Mouse (Mus musculus) hindlimb bud, embryonic 11.5 days (tissue): ENCODE results near the gene Tbc1d10c.

Source experiments
- DNase-seq: peaks from one replicate; pipeline ENCODE4 v3.0.0-alpha.2; 2012; ENCODE audit warnings: low read depth, low spot score; ENCODE audit errors: extremely low spot score

The Tbc1d10c gene

DNA sequence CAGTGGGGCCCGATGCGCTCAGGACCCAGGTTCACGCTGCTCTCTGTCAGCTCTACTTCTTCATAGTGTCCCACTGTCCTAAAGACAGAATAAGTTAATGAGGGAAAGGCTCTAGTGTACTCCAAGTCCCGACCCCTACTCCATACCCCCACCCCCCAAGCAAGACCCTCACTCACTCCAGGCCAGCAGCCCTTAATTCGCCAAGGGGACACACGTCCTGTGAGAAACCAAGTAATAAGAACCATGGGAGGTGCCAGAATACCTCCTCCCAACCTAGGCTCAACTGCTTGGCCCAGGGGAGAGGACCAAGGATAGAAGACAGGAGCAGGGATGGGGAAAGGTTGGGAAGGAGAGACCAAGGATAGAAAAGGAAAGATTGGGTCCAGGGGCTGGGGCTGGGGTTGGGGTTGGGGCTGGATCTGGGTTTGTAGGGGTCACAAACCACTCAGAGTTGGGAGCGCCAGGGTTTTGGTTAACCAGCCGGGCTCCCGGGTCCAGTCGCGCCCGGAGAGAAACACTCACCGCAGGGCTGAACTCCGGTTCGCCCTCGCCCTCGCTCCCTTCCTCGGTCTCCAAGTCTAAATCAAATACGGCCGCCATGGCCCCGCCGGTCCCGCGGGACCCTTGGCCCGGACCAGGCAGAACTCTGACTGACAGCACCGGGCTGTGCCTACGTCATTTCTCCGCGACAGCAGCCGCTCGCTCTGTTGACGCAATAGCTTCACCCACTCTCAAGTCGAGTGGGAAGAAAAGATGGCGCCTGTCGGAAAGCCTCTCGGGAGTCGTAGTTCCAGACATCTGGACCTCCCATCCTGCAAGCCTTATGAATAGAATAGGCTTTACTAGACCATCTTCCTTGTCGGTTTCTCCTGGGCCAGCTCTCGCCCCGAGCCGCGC lies 28.2 kb downstream of the Tbc1d10c start, which contains the start of gene Rps6kb2:
Gene Rps6kb2 (minus strand): TSS at position 709 of the 897 bp plus-strand sequence.
- DNase-seq = peak; percentile 86

DNA sequence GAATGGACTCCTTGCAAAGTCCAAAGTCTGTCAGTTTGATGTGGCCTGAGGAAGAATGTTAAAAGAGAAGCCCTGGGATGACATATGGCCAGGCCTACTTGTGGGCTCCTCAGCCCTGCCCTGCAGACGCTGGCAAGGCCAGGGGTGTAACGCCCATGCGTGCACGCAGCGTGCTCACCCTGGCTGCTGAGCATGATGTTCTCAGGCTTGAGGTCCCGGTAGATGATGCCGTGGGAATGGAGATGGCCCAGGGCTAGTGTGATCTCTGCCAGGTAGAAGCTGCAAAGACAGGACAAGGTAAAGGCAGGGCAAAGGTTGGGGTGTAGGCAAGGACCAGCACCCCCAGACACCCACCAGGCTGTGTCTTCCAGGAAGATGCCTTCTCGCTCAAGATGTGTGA lies 32.0 kb downstream of the Tbc1d10c start:
- DNase-seq = no peak

DNA sequence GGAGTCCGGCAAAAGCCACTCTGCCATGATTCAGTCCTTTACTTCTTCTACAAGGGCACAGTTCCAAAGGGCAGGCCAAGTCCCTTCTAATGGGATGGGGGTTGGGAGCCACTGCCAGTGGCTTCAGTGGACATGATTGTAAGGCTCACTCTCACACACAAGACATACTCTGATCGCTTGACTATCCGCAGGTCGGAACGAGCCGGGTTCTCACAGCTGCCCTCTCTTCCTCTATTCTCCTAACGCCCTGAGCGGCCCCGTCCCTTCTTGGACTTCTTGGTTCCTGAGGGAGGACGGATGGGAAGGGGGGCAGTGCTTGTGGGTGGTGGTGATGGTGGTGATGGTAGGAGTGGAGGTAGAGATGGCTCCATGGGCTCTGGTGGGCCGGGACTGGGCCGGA lies 34.3 kb downstream of the Tbc1d10c start:
- DNase-seq = no peak

DNA sequence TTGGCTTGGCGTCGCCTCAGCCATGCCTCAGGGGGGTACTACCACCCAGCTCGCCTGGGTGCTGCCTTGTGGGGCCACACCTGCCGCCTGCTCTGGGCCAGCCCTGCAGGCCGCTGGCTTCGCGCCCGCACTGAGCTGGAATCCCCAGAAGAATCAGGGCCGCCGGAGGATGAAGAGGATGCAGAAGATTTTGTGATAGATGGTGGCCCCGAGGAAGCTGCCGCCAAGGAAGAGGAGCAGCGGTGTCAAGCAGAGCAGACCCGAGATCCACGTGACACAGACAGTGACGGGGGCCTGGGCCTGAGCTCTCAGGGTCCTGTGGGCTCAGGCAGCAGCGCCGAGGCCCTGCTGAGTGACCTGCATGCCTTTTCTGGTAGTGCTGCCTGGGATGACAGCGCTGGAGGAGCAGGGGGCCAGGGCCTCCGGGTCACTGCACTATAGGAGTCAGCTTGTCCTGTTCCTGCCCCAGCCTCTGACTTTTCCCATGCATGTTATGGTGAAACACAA lies 35.0 kb downstream of the Tbc1d10c start:
- DNase-seq = no peak

DNA sequence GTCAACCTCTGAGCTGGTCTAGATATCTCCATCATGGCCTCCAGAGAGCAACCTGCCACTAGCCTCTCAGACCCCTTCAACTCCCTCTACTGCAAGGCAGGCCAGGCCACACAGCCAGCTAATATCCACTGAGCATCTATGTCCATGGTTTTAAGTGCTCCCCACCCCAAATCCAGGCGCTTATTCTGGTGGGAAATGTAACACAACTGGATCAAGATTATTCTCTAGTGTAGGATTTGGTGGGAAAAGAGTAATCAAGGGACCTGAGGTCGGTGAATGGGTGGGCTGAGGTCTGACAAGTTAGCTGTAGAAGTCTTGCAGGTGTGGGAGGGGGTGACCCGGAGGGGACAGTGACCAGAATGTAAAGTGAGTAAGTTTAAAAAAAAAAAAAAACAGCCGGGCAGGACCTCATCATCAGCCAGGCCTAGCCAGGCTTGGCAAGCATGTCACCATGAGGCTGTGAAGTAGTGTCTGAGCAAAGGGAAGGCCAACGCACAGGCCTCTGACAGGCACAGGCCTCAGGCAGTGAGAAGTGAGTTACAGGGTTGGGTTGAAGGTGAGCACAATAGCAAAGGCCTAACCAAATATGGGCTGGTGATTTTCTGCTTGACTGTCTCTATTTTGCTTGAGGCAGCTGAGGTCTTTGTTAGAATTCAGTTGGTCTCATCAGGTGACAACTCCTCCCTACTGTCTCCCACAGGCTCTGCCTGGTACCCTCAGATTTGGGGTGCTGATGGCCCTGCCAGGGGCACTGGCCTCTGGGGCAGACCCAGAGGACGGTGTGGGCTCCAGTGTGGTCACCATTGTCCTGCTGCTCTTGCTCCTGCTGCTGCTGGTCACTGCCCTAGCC lies 35.6 kb downstream of the Tbc1d10c start:
- DNase-seq = no peak

DNA sequence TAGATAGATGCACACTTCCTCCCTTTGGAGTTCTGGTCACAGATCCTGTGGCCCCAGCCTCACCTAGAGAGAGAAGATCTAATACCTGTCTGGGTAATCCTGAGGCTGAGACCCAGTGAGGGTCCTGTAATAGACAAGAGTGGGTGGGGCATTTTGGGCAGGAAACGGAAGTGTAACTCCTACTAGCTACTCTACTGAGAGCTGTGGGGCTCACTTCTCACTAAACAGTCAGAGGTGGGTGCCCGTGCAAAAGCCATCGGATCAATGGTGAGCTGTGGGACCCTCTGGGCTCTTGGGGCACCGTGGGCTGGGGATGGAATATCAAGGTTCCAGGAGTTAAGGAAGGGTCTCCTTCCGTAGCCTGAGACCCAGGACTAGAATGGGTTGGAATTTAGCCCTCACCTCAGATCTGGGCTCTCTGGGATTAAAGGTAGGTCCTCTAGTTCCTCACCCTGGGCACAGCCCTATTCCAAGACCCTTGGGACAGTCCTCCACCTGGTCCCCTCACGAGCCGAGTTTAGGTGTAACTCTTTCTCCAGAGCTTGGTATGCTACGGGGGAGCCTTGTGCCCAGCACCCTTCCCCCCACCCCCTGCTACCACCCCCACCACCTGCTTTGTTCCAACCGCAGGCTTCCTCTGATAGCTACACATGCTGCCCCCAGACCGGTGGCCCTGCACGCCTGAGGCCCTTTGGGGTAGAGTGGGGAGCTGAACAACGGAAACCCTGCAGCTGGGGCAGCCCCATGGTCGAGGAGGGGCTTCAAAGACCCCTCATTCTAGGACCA lies 36.5 kb downstream of the Tbc1d10c start:
- no peak for DNase-seq

DNA sequence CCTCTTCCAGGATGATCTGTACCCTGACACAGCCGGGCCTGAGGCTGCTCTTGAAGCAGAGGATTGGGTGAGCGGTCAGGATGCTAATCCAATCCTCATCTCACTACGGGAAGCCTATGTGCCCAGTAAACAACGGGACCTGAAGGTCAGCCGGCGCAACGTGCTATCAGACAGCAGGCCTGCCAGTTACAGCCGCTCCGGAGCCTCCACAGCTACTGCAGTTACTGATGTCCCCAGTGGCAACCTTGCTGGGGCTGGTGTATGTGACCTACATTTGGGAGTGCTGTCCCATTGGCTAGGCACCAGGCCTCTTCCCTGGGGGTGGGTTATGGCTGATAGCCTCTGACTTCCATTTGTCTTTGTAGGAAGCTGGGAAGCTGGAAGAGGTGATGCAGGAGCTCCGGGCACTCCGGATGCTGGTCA lies 37.8 kb downstream of the Tbc1d10c start, which contains the start of gene Ptprcap:
Gene Ptprcap (plus strand): TSS at position 373 of the 423 bp plus-strand sequence.
- no peak for DNase-seq

DNA sequence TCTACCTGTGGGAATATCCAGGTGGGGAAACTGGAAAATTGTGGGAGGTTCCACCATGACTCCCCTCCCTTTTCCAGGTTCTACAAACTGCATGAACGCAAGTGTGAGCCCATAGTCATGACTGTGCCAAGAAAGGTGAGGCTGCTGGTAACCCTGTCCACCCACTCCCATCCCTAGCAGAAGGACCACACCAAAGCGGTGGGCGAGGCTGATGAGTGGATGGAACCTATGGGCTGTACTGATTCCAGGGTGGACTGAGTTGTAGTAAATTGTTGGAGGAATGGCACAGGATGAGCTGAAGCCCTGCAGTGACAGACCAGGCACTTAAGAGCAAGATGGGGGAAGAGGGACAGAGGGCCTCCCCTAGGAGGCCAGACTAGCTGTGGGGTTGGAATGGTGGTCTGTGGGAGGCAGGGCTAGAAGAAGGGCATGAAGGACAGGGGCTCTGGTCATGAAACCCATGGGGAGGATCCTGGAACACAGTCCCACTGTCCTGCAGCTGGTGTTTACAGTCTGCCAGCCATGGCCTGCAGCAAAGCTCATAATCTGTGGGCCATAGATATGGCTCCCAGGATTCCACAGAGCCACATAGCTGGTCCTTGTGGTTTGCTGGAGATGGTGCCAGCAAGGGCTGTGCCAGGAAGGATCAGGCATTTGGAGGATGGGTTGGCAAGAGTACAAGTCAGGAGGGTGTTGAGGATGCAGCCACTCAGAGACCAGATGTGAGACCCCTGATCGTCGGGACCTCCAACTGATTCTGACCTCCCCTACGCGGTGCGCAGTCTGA lies 38.4 kb downstream of the Tbc1d10c start:
- DNase-seq = no peak

DNA sequence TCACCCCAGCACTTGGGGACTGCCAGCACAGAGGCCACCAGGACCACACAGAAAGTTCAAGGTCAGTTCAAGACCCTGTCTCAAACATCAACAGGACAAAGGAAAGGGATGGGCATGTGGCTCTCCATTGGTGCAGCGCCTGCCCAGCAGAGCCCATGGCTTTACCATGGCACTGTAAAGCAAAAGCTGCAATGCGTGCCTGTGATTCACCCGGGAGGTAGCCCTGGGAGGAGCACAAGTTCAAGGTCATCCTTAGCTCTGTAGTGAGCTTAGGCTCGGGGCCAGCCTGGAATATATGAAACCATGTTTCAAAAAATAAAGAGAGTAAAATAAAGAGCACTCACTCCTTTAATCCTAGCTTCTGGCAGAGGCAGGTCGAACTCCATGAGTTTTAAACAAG lies 39.2 kb downstream of the Tbc1d10c start:
- DNase-seq = no peak

DNA sequence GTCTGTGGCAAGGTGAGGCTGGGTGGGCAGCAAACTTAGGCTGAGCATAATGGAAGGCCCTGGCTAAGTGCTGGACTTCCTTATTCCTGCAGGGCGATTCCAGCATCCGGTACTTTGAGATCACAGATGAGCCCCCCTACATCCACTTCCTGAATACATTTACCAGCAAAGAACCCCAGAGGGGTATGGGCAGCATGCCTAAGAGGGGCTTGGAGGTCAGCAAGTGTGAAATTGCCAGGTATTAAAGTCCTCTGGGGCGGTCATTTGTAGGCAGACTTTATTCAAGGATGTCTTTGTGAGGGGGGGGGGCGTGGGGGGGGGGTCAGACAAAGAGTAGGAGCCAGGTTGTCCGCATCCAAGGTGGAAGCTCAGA lies 39.6 kb downstream of the Tbc1d10c start:
- DNase-seq = no peak

DNA sequence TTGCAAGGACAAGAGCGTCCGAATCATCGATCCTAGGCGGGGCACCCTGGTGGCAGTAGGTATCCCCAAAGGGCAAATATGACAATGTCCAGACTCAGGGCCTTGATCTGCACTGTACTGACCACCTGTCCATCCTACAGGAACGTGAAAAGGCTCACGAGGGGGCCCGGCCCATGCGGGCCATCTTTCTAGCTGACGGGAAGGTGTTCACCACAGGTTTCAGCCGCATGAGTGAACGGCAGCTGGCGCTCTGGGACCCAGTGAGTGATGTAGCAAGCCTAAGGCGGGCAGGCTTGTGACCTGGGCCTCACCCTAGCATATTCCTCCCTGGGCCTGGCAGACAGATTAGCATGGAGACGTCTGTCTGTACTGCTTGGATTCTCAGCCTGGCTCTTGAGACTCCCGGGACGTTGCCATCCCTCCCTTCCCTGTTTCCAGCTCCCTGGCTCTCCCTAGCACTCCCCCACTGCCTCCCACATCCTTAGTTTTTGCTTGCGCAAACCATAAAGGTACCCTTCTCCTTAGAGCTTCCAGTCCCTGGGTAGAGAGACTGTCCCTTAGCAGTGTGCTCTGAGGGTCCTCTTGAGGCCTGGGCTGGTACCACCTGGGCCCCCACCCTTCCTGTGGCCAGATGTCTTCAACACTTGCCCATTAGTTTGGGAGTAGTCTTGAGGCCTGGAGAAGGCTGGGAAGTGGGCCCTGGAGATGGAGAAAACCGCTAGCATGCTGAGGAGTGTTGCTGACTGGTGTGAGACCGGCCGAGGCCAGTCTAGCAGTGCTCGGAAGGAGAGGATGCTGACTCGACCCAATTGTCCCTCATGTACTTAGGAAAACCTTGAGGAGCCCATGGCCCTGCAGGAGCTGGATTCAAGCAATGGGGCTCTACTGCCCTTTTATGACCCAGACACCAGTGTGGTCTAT lies 40.3 kb downstream of the Tbc1d10c start:
- DNase-seq = no peak

DNA sequence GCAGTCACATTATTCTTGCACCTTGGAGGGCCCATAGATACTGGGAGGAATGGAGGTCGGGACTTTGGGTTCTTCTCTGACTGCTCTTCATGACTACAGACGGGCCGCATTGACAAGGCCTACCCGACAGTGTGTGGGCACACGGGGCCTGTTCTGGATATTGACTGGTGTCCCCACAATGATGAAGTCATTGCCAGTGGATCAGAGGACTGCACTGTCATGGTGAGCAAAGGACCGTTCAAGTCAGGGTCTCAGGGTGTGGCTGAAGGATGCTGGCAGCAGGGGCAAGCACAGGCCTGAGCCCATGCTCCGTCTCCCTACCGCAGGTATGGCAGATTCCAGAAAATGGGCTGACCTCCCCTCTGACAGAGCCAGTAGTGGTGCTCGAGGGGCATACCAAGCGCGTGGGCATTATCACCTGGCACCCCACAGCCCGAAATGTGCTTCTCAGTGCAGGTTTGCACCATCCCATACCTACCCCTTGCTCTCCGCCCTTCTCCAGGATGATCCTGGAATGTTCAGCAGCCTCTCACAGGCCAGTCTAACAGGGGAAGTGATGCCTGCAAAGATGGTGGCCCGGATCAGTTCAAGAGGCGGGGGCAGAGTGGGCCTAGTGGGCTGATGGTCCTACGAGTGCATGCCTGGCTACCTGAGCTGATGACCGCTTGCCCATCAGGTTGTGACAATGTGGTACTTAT lies 41.2 kb downstream of the Tbc1d10c start:
- DNase-seq = no peak

DNA sequence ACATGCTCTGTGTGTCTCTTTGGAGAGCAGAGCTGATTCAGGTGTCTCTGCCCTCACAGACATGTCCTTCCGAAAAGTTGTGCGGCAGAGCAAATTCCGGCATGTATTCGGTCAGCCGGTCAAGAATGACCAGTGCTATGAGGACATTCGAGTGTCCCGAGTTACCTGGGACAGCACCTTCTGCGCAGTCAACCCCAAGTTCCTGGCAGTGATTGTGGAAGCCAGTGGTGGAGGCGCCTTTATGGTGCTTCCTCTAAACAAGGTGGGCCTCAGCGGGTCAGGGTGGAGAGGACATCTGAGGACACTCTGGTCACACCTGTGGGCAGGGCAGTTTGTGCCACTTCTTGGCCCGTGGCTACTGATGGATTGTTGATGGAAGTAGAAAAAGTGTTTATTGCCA lies 41.8 kb downstream of the Tbc1d10c start:
- no peak for DNase-seq

DNA sequence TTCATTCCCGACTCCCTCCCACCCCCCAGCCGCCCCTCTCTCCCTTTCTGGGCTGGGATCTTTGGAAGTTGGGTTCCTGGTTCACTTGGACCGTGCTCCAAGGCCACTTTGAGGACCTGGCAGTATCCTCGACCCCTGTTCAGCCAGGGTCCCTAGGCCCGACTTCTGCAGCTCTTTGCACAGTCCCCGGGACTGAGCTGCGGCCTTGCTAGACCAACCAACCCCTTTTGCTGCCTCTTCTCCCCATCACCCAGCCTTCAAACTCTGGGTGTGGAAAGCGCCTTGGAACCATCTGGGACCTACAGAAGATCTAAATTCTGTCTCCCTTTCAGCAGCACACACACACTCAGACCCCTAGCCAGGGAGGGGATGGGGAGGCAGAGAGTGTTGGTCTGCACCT lies 42.3 kb downstream of the Tbc1d10c start:
- DNase-seq = no peak

DNA sequence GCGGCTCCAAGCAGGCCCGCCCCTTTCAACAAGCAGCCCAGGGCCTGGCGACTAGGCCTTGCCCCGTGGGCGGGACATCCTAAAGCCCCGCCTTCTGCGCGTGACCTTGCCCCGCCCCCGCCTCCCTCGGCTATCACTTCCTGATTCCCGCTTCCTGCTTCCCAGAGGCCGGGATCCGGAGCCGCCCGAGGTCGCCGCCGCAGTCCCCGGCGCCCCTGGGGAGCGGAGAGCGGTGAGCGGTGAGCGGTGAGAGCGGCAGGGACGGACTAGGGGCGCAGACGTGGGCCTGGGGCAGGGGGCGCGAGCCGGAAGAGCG lies 42.6 kb downstream of the Tbc1d10c start, which contains the start of gene Coro1b:
Gene Coro1b (plus strand): TSS at position 129 of the 316 bp plus-strand sequence.
- peak; percentile 54 for DNase-seq

DNA sequence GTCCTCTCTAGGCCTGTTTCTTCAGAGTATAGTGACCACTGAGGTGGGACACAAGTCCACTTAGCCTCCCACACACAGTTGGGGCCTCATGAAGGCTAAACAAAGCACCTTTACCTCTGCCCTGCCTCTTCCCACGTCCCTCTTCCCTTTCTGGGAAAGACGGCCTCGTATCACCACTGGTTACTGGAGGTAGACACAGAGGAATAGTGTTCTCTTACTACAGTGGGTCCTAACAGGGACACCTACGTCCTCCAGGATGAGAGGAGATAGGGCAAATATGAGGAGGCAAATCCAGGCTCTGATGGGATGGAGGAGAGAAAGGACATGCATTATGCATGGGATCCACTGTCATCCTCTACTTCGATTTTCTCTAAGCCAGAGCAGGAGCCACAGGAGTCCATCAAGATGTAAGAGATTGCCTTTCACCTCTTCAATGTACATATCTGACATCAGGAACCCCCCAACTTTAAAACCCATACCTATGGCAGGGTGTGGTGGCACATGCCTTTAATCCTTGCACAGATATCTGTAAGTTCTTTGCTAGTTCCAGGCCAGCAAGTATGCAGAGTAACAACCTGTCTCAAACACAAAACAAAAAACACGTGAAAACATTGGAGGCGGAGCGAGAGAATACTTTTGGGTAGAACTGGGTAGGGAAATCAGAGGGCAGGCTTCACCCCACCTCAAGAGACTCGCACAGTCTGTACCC lies 43.1 kb downstream of the Tbc1d10c start:
- no peak for DNase-seq

DNA sequence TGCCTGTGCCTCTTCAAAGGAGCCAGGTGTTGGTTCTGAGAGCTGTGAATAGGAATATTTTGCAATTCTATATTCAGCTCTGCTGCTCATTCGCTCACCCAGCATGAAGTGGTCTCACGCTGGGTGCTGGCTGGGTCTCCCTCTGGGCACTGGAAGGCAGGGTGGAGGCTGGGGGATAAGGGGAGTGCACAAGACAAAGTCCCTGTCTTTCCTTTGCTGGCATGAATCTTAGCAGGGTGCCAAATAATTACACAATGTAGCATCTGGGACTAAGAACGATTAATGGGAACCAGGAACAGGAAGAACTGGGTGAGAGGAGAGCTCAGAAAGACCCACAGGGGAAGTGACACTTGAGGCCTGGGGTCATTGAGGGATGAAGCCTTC lies 44.1 kb downstream of the Tbc1d10c start:
- no peak for DNase-seq
